Mouse (Mus musculus): ENCODE results near the gene Paqr5.

The Paqr5 gene

DNA sequence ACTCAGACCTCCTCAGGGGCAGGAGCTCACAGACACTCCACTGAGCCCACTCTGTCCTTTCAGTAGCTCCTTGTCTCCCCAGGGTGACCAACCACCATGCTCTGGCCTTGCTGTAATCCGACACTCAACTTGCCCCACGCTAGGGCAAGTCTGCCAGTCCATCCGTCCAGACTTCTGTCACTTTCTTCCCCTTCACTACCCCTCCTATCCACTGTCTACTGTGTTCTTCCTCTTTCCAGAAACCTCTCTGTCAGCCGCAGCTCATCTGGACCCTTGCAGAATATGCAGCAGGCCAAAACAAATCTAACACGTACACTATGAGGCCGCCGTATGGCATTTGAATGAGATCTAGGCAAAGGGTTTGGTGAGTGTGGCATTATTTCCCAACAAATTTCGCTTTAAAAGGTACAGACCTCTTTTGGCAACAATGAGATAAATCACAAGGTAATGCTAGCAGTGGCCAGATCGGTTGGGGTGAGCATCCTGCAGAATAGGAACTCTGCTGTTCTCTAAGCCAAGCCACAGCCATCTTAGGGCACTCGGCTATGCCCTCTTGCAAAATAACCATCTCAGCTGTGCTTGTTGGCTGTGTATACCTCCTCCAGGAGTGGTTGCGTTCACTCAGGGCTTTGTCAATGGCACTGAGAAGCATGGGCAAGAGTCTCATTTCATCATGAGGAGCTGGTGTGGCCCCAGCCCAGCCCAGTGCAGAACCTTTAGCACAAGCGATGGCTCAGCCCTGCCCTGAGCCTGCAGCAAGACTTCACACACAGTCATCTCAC, 13.1 kb downstream of the Paqr5 start:
- DNase-seq (ENCODE audit: low read depth, low spot score) = no peak

DNA sequence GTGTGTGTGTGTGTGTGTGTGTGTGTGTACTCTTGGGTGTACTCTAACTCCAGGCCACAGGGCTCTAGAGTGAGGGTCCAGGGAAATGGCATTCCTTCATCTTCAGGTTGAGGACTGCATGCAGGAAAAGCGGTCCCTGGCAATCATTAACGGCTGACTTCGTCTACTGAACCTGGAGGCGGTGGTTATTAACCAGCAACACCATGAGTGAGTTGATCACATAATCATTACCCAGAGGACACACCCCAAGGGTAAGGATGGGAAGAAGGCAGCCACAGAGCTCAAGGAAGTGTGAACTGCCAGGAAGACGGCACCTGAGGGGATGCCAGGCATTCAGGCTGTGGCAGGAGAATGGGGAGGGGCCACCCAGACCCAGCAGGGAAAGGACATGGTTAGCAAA, 18.3 kb downstream of the Paqr5 start:
- no peak for DNase-seq (ENCODE audit: low read depth, low spot score)

DNA sequence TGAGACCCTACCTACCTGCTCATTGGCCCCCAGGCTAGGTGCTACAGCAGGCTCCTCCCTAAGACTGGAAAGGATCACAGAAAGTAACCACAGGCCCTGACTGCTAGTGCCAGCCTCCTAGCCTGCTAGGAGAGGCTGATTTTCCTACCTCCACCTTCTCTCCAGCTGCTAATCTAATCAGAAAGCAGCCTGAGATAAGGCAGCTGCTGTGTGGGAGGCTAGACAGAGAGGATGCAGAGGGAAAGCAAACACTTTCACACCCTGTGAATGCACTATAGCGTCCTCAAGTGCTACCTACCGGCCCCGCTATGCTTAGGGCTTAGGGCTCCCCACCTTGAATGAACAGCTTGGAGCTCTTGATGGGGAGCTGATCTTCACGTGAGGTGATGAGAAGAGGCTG, 19.6 kb downstream of the Paqr5 start:
- no peak for DNase-seq (ENCODE audit: low read depth, low spot score)

DNA sequence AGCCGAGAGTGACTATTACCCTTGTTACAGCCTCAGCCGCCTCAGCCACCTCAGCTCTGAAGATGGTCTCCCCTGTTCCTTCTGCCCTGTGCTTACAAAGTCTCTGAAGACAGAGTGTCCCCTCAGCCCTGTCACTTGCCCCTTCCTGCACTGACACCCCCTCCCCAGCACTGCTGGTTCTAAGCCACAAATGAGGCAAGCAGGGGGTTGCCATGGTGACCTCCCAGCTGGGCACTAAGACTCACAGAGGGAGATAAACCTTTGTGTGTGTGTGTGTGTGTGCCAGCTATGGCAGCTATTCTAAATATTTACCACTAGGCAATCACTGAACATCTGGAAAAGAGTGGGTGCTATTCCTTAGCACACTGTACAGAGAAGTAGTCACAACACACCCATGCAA, 23.0 kb downstream of the Paqr5 start:
- DNase-seq (ENCODE audit: low read depth, low spot score) = no peak

DNA sequence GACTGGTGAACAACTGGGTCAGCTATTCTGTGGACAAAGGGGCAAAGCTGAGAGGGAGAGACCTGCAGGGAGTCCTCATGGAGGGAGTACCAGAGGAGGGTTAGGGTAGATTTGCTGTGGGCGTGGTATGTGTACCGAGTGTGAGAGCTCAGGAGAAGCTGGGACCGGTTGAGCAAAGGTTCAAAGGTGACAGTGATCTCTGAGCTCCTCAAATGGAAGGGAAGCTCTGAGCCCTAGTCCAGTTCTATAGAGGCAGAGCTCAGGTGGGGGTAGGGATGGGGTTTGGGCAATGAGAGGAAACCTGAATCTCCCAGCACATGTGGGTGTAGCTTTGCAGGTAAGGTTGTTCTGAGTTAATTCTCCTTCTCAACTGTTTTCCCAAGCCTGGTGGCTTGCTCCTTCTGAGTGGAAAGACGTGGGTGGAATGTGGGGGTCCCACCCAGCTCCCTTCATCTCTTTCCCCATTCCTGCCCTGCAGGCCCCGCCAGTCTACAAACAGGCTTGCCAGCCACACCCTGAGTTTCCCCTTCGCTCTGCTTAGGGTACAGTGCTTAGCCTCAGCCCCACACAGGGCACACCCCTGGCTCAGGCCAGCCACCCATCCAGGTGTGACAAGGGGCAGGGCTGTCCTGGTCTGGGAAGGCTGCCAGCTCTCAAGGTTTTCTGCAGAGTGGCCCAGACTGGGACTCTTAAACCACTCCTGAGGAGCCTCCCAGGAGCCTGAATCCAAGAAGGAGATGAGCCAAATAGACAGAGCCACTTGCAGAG, 26.8 kb downstream of the Paqr5 start:
- no peak for DNase-seq (ENCODE audit: low read depth, low spot score)

DNA sequence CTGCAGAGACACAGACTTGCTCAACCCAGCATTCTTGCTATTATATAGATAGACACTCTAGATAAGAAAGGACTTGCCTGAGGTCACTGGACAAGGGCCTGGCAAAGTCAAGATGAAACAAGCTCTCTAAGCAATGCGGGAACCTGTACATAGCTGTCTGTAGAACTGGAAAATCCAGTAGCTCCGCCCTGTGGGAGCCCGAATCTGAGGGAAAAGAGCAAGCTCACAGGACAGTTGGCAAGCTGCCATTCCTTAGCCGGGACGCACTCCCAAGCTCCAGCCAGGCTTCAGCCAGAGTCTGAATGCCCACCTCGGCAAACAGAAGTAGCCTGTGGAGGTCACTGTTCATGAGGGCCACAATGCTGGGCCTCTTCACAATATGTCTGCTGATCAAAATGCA, 28.8 kb downstream of the Paqr5 start:
- no peak for DNase-seq (ENCODE audit: low read depth, low spot score)

DNA sequence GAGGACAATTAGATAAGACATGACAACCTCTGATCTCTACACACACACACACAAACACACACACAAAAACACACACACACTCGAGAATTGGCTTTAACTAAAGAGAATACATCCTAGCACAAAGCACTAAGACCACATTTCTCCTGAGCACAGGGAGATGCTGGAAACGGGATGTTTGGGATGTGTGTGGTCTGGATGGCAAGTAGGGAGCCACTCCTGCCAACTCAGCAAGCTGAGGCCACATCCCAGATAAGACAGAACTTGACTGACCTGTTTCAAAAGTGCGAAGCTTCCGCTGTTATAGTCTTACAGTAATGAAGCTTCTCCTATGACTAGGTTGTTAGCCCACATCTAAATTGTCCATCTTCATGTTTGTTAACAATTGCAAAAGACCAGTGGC, 35.5 kb downstream of the Paqr5 start:
- DNase-seq (ENCODE audit: low read depth, low spot score) = no peak

DNA sequence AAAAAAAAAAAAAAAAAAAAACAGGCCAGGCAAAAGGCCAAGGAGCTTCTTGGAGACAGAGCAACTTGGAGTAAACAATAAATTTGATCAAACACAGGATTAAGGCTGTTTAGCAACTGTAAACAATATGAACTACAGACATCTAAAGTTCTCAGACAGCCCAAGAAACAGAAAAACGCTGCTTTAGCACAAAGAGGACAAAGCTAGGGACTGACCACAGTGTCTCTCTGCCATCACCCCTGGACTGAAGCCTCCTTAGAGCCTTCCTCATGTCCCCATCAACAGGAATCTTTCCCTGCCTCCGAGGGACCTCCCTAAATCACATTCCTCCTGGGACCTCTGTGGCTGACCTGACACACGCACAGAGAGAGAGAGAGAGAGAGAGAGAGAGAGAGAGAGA, 35.9 kb downstream of the Paqr5 start:
- DNase-seq (ENCODE audit: low read depth, low spot score) = no peak

DNA sequence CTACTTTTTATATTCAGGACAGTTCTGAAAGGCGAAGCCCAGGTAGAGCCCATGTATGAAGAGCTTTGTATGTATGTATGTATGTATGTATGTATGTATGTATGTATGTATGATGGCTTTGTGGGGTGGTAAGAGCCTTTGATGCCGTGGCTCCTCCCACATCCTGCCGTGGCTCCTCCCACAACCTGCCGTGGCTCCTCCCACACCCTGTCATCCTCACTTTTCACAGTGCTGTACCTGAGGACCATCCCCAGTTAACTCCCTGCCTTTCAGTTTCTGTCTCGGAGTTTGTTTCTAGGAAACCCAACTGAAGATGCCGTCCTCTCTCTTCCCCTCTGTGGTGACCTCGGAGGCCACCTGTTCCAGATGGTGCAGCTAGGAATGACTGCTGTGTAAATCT, 40.6 kb downstream of the Paqr5 start:
- DNase-seq (ENCODE audit: low read depth, low spot score) = no peak

DNA sequence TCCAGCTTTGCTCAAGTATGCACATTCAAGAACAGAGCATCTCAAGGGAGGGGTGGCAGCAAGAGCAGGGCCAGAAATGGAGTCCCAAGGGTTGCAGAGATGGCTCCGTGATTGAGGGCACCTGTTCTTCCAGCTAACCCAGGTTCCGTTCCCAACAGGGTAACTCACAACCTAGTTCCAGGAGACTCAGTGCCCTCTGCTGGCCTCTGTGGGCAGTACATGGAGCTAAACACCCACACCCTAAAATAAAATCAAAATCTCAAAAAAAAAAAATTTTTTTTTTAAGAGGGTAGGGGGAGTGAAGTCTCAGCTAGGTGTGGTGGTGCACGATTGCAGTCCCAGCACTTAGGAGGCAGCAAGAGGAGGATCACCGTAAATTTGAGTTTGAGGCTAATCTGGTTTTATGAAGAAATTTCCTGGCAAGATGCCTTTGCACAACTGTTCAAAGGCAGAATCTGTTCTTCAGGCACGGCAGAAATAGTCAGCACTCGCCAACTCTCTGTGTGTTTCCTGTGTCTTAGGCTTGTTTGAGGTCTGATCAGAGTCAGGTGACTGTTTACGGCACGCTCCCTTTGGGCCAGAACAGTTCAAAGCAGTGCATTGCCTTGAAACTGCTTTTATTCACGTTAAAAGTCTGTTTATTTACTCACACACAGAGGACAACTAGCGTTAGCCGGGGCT, 41.3 kb downstream of the Paqr5 start:
- no peak for DNase-seq (ENCODE audit: low read depth, low spot score)

DNA sequence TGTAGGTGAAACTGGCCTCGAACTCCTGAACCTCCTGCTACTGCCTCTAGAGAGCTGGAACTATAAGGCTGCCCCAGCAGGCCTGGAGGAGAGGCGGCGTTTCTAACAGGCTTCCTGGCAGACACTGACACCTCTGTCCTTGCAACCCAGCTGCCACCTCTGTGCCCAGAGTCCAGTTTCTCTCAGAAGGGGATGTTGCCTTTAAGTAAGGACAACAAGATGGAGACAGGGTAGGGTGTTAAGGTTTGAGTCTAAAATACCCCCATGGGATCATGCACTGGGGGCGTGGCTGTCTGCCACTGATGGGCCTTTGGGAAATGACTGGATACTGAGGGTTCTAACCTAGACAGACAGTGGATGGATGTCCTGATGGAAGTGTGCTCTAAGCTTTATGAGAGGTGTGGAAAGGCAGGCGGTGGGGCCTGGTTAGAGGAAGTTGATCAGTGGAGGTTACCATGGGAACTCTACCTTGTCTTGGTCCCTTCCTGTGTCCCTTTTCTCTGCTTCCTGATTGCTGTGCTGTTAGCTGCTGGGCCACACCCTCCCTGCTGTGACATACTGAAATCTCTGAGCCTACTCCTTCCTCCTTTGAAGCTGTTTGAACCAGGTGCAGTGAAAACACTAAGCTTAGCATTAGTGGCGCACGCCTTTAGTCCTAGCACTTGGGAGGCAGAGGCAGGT, 43.6 kb downstream of the Paqr5 start:
- DNase-seq (ENCODE audit: low read depth, low spot score) = no peak

DNA sequence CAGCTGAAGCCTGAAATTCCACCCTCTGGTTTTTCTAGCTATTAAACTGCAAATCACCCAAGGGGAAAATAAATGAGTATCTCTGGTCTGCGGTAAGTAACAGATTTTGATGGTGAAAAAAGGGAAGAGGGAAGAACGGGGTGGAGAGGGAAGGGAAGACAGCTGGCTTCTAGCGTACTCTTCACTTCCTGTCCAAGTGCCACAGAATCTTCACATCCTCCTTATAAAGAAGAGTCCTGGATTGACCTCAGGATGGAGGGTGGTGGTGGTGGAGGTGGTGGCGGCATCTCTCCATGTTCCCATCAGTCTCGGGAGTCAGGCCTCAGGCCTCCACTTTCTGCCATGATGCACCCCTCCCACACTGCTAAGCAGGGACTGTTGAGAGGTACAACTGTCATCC, 44.8 kb downstream of the Paqr5 start:
- DNase-seq (ENCODE audit: low read depth, low spot score) = no peak

DNA sequence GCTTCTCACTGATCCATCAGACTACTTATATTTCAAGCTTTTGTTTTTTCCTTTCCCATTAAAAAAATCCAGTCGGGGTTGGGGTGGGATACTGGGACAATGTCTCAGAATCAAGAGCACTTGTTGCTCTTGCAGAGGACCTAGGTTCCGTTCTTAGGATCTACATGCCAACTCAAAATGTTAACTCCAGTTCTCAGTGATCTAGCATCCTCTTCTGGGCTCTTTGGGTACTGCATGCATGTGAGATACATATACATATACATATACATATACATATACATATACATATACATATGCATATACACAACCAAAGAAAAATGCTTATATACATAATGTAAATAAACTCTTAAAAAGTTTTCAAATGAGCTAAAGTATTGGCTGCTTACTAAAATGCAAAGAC, 46.7 kb downstream of the Paqr5 start:
- no peak for DNase-seq (ENCODE audit: low read depth, low spot score)

DNA sequence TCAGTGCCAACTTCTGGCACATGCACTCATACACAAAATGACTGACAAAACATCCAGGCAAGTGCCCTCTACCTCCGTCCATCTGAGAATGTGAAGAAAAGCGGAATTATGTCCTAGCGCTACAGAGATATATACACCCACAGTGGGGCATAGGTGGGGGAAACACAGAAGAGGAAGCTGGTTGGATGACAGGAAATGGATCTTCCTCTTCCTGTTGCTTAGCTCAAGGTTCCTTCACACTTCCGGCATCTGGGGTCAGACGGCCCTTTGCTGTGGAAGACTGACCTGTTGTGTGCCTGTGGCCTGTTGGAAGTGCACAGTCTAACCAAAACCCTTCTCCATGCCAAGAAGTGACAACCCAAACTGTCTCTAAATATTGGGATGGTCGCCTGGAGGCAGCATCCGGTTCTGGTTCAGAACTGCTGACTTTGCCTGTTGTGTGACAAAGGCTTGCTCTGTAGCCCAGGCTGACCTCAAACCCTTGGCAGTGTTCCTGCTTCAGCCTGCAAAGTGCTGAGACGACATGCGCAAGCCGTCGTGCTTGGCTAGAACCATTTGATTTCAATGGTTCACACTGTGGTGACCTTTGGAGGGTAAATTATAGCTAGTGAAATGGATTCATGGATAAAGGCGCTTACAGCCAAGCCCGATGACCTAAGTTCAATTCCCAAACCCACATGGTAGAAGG, 49.3 kb downstream of the Paqr5 start:
- DNase-seq (ENCODE audit: low read depth, low spot score) = no peak

DNA sequence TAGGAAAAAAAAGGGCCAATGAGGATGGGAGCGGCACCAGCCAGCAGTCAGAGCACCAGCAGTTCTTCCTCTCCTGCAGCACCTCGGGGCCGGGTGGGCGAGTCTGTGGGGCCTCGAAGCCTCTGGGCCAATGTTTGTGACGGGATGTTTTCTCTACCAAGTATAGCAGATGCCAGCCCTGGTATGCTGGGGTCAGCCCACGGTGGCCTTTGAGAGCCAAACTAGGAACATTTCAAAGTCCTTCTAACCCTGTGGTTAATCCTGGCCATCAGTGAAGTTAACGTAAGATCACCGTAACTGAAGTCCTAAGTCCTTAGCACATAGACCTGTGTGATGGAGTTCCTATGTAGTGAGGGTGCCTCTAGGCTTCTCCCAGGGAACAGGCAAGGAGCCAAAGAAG, 54.6 kb downstream of the Paqr5 start:
- no peak for DNase-seq (ENCODE audit: low read depth, low spot score)

DNA sequence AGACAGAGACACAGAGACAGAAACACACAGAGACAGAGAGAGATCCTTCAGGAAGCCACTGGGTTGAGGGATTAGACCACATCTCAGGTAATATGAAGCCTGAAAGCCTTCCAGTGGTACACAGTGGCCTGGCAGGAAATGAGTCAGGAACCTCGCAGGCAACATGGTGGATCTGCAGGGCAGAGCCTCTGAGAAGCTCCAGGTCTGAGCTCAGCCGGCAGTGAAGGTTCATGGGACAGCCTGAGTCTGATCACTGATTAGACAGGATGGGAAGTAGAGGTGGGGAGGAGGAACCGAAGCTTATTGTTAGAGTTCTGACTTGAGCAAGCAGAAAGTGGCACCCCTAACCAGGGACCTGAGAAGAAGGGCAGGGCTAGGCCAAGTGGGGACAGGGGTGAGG, 55.6 kb downstream of the Paqr5 start:
- DNase-seq (ENCODE audit: low read depth, low spot score) = no peak

DNA sequence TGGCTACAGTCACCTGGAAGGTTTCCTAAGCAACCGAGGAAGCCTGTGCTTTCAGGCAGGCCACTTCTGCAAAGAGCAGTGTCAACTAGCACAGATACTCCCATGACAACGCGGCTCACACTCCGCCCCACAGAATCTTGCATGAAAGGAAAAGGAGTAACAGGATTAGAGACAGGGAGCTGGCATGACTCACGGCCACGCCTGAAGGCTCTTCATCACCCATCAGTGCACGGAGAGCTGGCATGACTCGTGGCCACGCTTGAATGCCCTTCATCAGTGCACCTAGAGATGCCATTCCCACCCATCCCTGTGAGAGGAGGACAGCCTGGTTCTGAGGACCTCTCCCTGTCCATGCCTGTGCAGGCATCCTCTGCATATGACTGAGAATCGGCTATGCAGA, 59.3 kb downstream of the Paqr5 start:
- no peak for DNase-seq (ENCODE audit: low read depth, low spot score)

DNA sequence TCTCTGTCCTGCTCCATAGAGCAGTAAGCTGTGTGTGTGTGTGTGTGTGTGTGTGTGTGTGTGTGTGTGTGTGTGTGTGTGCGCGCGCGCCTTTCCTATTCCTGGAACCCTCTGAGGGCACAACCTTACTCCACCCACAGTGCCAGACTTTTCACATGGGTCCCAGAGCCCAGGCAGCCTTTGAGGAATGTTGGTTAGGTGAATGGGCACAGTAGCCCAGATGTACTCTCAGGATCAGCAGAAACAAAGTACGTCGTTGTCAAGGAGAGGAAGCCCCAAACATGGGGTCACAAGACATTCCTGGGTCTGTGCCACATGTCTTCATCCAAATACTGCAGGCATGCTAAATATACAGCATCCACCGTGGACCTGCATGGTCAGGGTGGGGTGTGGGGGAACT, 60.7 kb downstream of the Paqr5 start:
- DNase-seq (ENCODE audit: low read depth, low spot score) = no peak

DNA sequence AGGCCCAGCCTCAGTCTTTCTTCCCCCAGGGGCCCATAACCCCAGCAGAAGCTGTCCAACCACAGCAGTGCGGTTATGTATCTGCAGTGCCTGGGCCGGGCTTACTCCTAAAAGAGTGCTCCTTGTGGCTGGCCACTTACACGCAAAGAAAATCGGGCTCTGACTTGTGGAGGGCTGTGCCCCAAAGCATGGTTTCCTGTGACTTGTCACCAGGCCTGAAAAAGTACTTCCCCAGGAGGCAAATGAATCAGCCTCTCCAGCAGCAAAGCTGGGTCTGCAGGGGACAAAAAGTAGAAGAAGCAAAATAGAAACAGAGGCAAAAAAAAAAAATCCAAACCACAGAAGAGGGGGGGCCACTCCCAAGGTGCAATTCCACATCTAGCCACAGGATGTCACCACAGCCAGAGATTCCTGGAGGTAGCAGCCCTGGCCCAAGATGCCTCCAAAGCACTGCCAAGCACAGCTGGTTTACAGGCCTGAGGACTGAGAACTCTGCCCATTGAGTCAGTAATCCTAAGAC, 61.2 kb downstream of the Paqr5 start:
- peak; percentile 66 for DNase-seq (ENCODE audit: low read depth, low spot score)

DNA sequence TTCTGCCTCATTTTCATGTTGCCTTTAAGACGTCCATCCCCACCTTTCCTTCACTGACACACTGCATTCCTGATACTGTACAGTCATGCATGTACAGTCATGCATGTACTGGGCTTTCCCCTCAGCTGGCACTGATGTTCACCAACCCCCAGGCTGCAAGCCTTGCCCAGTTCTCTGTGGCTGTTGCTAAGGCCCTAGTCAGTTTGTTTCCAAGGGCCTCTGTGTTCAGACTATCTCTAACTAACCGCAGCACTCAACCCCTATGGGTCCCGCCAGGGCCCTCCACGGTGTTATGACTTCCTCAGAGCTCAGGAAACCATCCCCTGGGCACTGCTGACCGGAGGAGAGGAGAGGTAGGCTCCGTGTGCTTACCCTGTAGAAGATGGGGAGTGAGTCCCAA, 63.3 kb downstream of the Paqr5 start:
- no peak for DNase-seq (ENCODE audit: low read depth, low spot score)

DNA sequence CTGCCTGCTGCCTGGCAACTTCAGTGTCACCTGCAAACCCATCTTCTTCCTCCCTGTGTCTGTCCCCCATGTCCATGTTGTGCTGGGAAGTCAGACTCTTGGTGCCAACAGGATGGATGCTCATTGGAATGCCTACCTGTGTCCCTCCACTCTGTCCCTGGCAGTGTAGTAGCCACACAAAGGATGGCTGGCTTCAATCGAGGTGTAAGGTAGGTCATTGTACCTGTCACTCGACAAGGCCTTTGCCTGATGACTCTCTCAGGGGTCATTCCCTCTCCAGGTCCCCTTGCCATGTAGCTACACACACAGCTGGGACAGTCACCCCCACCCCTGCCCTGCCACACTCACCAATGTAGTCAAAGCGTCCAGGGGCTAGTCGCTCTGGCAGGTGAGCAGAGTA, 65.5 kb downstream of the Paqr5 start:
- no peak for DNase-seq (ENCODE audit: low read depth, low spot score)
